Mouse (Mus musculus) kidney, postnatal 25 days (tissue): ENCODE results near the gene Raet1d.
"Not testable (repeated sequence)": the region's sequence is repeated elsewhere in the genome, so short reads cannot be mapped to it uniquely, and the experiment has no call there.

Source experiments
- DNase-seq, 2 experiments: peaks; one replicate each; pipeline ENCODE4 v3.0.0; 2021; ENCODE audit warnings: mixed read lengths in 2 of 2

The Raet1d gene

GRCm38 (mm10) chr10:22360252-22360651, at the start of gene Raet1d:
Raet1d (plus strand) TSS chr10:22360552.
- not testable (repeated sequence) for DNase-seq

GRCm38 (mm10) chr10:22322858-22323257, 37.5 kb upstream of the Raet1d start:
- DNase-seq, result no peak

GRCm38 (mm10) chr10:22345721-22346120, 14.6 kb upstream of the Raet1d start:
- not testable (repeated sequence) for DNase-seq

GRCm38 (mm10) chr10:22353548-22354195, 6.7 kb upstream of the Raet1d start:
- not testable (repeated sequence) for DNase-seq

GRCm38 (mm10) chr10:22354196-22354574, 6.2 kb upstream of the Raet1d start:
- DNase-seq, result not testable (repeated sequence)

- not testable (repeated sequence) for DNase-seq
These were observed 3.0 kb upstream of the Raet1d start for GRCm38 (mm10) chr10:22357373-22357772.

GRCm38 (mm10) chr10:22360957-22361356, 605 bp downstream of the Raet1d start:
- DNase-seq, result not testable (repeated sequence)

- DNase-seq, result not testable (repeated sequence)
These were observed 1.3 kb downstream of the Raet1d start for GRCm38 (mm10) chr10:22361415-22362352.

GRCm38 (mm10) chr10:22362466-22362865, 2.1 kb downstream of the Raet1d start:
- DNase-seq, result not testable (repeated sequence)

GRCm38 (mm10) chr10:22364915-22365314, 4.6 kb downstream of the Raet1d start:
- not testable (repeated sequence) for DNase-seq

GRCm38 (mm10) chr10:22381226-22381625, 20.9 kb downstream of the Raet1d start:
- DNase-seq, result not testable (repeated sequence)

- not testable (repeated sequence) for DNase-seq
These were observed 29.8 kb downstream of the Raet1d start for GRCm38 (mm10) chr10:22390146-22390545.

GRCm38 (mm10) chr10:22391616-22392015, 31.3 kb downstream of the Raet1d start:
- not testable (repeated sequence) for DNase-seq

GRCm38 (mm10) chr10:22393028-22393824, 32.9 kb downstream of the Raet1d start:
- DNase-seq, result not testable (repeated sequence)

GRCm38 (mm10) chr10:22396680-22397079, 36.3 kb downstream of the Raet1d start:
- DNase-seq, result not testable (repeated sequence)

- peak; percentile 46 for DNase-seq
These were observed 42.0 kb downstream of the Raet1d start for GRCm38 (mm10) chr10:22402225-22402917.

GRCm38 (mm10) chr10:22413702-22414494, 53.5 kb downstream of the Raet1d start:
- DNase-seq, result peak in 1 of 2 experiments; percentile 1
